Mouse (Mus musculus) liver, embryonic 14.5 days (tissue): ENCODE results near the gene BC067074. TPM values are rescaled to one million over a fixed set of nuclear protein-coding genes. Genes with fewer than 3 reads are reported as not detected.

ENCODE experiments used
- ATAC-seq: fragments of 200-750 bp; cut with Nextera tagmentation; 2 replicates; pipeline ENCODE4 v1.8.0; 2017; ENCODE audit warnings: moderate number of reproducible peaks, mild to moderate bottlenecking, moderate library complexity; ENCODE audit not compliant: insufficient read depth
- DNase-seq, 3 experiments: peaks; one replicate each; pipeline ENCODE4 v3.0.0-alpha.2; 2012 to 2013; ENCODE audit warnings: low read depth in 3 of 3, low spot score in 3 of 3
- H3K27ac ChIP-seq: fragments of 300-500 bp; sonication (generic); 2 replicates; pipeline ENCODE4 v1.5.1; 2014; ENCODE audit warnings: moderate library complexity, mild to moderate bottlenecking, control low read depth, inconsistent platforms
- H3K27me3 ChIP-seq: fragments of 300-500 bp; sonication (generic); 2 replicates; pipeline ENCODE4 v1.6.1; 2014; ENCODE audit warnings: mild to moderate bottlenecking, low read length, moderate library complexity; ENCODE audit not compliant: control insufficient read depth, insufficient read depth
- H3K36me3 ChIP-seq: fragments of 300-500 bp; sonication (generic); replicated peaks from 2 replicates; pipeline ENCODE4 v1.6.1; 2014; ENCODE audit warnings: low read depth; ENCODE audit not compliant: control insufficient read depth, insufficient read depth
- H3K4me1 ChIP-seq, 2 experiments: fragments of 200-500 bp in 1 of 2; fragments of 300-500 bp in 1 of 2; sonication (generic) in 1 of 2; replicated peaks; 2 replicates each; pipeline ENCODE4 v1.6.1; 2012 to 2014; ENCODE audit warnings: antibody characterized with exemption in 1 of 2, inconsistent platforms in 1 of 2, low read length in 1 of 2; ENCODE audit not compliant: control insufficient read depth in 2 of 2, insufficient read depth in 2 of 2
- H3K4me2 ChIP-seq: fragments of 300-500 bp; sonication (generic); 2 replicates; pipeline ENCODE4 v1.6.1; 2014; ENCODE audit warnings: low read depth, mild to moderate bottlenecking, control low read depth, moderate library complexity
- H3K4me3 ChIP-seq, 2 experiments: fragments of 200-500 bp in 1 of 2; fragments of 300-500 bp in 1 of 2; sonication (generic) in 1 of 2; 2 replicates each; pipeline ENCODE4 v1.5.1; 2012 to 2014; ENCODE audit warnings: low read depth in 2 of 2, low read length in 2 of 2, mild to moderate bottlenecking in 2 of 2, control low read depth in 1 of 2, inconsistent platforms in 1 of 2, moderate library complexity in 1 of 2; ENCODE audit not compliant: insufficient read depth in 1 of 2
- H3K9ac ChIP-seq: fragments of 300-500 bp; sonication (generic); replicated peaks from 2 replicates; pipeline ENCODE4 v1.6.1; 2014; ENCODE audit warnings: mild to moderate bottlenecking, control low read depth, moderate library complexity
- H3K9me3 ChIP-seq: fragments of 300-500 bp; sonication (generic); 2 replicates; pipeline ENCODE4 v1.6.1; 2016; ENCODE audit warnings: low read length, mixed read lengths; ENCODE audit not compliant: control insufficient read depth
- CTCF ChIP-seq: IDR thresholded peaks from 2 replicates; pipeline ENCODE4 v1.5.1; 2016; ENCODE audit warnings: antibody characterized with exemption, low read depth, control low read depth
- EP300 ChIP-seq: IDR thresholded peaks from 2 replicates; pipeline ENCODE4 v1.6.1; 2016; ENCODE audit warnings: antibody characterized with exemption, low read depth
- WGBS: fragments of 180-500 bp; shearing (Covaris S2); extraction: QIAGEN DNeasy Blood & Tissue Kit; methylation state at CpG from one replicate; pipeline ENCODE4 v1.1.7; 2014; ENCODE audit not compliant: insufficient replicate concordance; 5-methylcytosine and 5-hydroxymethylcytosine counted together
- polyA plus RNA-seq, 2 experiments: library from polyadenylated mRNA; depleted of rRNA in 1 of 2; stranded (reverse) in 1 of 2; unstranded in 1 of 2; fragments of >200 nt; fragmentation: Nextera tagmentation in 1 of 2; extraction: Ambion mirVana in 1 of 2; gene quantifications; 2 replicates each; pipeline versions ENCODE4 v1.2.1 to v1.2.3; 2012 to 2014

Gene BC067074
- polyA plus RNA-seq, 2 experiments: 0.08 to 0.20 TPM

DNA sequence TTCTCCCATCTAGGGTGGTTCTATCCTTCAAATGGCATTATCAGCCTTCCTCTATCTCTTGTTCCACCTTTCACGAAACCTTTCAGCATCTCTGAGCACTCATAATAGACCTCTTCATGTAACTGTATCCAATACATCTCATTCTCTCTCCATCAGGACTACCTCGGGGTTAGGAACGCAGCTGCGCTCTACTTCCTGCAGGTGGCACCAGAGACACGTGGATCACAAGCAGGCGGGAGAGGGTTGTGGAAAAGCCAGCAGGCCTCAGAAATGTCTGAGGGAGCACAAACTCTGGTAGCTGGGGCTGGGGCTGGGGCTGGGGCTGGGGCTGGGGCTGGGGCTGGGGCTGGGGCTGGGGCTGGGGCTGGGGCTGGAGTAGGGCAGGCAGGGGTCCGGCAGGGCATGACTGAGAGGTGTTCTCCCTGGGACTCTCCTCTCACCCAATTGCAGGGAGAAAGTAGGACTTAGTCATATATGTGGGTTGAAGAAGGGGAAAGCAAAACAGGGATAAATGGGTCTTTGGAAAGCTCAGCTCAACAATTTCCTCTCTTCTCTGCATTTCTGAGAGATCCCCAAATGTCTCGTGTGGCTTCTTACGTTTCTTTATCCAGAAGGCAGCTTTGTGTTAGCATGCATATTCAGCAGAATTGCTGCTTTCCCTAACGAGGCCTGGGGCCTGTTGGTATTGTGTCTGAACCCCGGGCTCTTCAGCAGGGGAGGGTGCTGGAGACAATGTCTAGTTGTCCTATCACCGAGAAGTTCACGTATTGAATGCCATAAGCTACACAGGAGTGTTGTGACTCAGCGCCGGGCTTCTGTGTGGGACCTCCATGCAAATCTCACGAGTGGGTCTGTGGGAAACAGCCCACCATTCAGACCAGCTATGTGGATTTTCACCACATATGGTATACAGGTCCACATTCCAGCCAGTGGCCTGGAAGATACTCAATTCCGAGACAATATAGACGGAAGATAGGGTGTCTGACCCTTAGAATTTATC, 22.9 kb upstream of the BC067074 start:
- whole genome bisulfite sequencing: 50% methylated on average over 18 of the region's 18 CpGs

DNA sequence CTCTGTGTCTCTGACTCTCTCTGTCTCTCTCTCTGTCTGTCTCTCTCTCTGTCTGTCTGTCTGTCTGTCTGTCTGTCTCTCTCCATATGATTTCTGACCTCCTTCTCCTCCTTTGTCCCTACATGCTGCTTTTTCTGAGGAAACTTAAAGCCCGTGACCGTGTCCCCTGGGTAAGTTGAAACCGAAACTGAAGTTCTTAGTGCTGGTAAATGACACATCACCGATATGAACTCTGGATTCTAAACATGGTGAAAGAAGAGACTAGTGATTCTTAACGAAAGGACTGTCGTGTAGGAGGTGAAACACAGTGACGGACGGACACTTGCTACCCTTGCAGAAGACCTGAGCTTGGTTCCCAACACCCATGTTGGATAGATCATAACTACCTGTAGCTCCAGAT, 21.8 kb upstream of the BC067074 start:
- no peak overlapping the region for H3K27ac ChIP-seq
- H3K4me3 ChIP-seq: no peak overlapping the region
- 71% methylated on average over 8 of the region's 8 CpGs for WGBS
- H3K27me3 ChIP-seq: no peaks in the 10 kb centered on the region
- ATAC-seq (no peak), DNase-seq (no peak)
- no peak overlapping the region for H3K9ac ChIP-seq
- H3K36me3 ChIP-seq: no peaks in the 10 kb centered on the region
- no peaks in the 10 kb centered on the region for H3K4me1 ChIP-seq
- no peaks in the 10 kb centered on the region for H3K9me3 ChIP-seq
- H3K4me2 ChIP-seq: no peak overlapping the region
- TF ChIP-seq EP300 (no peak), CTCF (no peak)

More for the DNA sequence above, 22.9 kb upstream of the BC067074 start:
- Histone ChIP-seq H3K9ac (no peak overlapping the region), H3K4me2 (no peak overlapping the region), H3K9me3 (no peaks in the 10 kb centered on the region), H3K27me3 (no peaks in the 10 kb centered on the region), H3K4me1 (no peaks in the 10 kb centered on the region), H3K4me3 (no peak overlapping the region), H3K27ac (no peak overlapping the region), H3K36me3 (no peaks in the 10 kb centered on the region)
- TF ChIP-seq CTCF: peak; percentile 86
- TF ChIP-seq EP300: no peak
- DNase-seq (peak; percentile 17 to 36 (median 33)), ATAC-seq (no peak)

DNA sequence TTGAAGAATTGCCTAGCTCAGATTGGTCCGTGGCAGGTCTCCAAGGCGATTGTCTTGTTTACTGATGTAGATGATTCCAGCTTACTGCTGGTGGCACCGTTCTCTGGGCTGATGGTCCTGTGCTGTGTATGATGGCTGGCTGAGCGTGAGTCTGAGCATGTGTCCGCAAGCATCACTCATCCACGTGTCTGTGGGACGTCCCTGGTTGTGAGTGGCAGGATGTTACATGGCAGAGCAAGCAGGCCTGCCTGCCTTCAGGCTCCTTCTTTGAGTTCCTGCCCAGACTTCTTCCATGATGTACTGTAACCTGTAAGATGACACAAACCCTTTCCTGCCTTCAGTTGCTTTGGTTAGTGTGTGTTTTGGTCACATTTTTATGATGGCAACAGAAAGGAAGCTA, 5.8 kb upstream of the BC067074 start:
- H3K9ac ChIP-seq: no peak overlapping the region
- H3K27ac ChIP-seq: no peak overlapping the region
- no peaks in the 10 kb centered on the region for H3K4me1 ChIP-seq
- H3K4me2 ChIP-seq: no peak overlapping the region
- DNase-seq: no peak
- H3K9me3 ChIP-seq: no peaks in the 10 kb centered on the region
- no peak for TF ChIP-seq EP300
- no peak for TF ChIP-seq CTCF
- WGBS: 61% methylated on average over 7 of the region's 7 CpGs
- ATAC-seq: no peak
- H3K27me3 ChIP-seq: peaks cover 2% of the 10 kb centered on the region
- H3K36me3 ChIP-seq: no peaks in the 10 kb centered on the region
- H3K4me3 ChIP-seq: no peak overlapping the region

DNA sequence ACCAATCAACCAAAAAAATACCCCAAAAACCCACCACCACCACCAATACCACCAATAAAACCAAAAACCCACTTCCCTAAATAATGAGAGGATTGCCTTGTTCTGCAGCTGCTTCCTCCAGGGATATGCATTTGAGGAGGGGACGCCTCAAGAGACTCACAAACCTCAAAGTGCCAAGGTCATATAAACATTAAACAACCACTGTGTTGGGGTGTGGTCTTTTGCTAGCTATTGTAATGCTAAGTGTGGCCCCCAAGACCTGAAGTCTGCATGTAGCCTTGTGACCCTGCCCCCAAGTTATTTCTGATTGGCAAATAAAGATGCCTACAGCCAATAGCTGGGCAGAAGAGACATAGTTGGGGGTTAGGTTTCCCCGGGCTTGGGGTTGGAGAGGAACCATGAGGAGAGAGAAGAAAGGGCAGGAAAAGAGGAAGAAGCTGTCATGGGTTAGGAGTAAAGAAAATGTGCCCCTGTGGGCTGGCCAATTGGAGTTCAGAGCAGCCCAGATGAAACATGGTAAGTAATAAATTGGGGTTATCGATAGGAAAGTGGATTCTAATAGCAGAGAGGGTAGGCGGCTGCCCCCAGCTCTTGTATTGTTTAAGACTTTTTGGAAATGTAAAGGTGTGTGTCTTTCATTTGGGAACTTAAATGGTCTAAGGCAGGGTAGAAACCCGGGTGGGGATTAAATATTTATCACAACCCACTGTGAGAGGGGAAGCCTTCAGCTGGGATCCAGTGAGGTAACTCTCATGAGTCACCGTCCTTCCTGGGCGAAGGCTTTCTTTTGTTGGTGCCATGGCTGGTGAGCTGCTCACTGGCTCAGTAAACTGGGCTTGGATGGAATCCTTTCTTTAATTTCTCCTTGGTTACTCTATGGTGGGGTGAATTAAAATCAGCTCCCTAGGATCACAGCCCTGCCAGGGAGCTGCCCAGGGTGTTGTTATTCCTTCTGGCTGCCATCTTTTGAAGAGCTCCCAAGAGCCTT, 4.5 kb upstream of the BC067074 start:
- Histone ChIP-seq H3K27me3 (peaks cover 15% of the 10 kb centered on the region), H3K4me2 (no peak overlapping the region), H3K27ac (no peak overlapping the region), H3K4me3 (no peak overlapping the region), H3K4me1 (no peaks in the 10 kb centered on the region), H3K36me3 (no peaks in the 10 kb centered on the region), H3K9me3 (no peaks in the 10 kb centered on the region), H3K9ac (no peak overlapping the region)
- ATAC-seq (no peak), DNase-seq (no peak)
- TF ChIP-seq CTCF: no peak
- TF ChIP-seq EP300: no peak
- WGBS: 63% methylated on average over 7 of the region's 7 CpGs

DNA sequence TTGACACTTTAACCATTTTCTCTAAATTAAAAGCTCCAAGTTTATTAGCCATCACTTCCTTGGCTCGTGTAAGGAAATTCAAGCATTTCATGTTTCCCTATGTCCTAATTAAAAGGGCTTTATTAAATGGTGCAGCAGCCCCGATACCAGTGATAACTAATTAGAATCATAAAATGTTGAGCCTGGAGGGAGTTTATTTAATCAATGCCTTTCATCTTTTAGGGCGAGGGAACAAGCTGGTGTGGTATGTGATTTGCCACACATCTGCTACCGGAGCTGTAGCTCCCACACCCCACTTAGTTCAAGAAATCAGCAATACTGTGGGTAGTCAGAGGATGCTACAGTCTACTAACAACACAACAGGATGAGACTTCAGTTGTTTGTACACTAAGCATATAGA, 3.2 kb upstream of the BC067074 start:
- peaks cover 23% of the 10 kb centered on the region for H3K27me3 ChIP-seq
- no peak for TF ChIP-seq EP300
- TF ChIP-seq CTCF: no peak
- no peak overlapping the region for H3K9ac ChIP-seq
- no peak overlapping the region for H3K4me3 ChIP-seq
- no peaks in the 10 kb centered on the region for H3K9me3 ChIP-seq
- WGBS: 54% methylated on average over 4 of the region's 4 CpGs
- H3K36me3 ChIP-seq: no peaks in the 10 kb centered on the region
- ATAC-seq (no peak), DNase-seq (no peak)
- no peak overlapping the region for H3K4me2 ChIP-seq
- no peaks in the 10 kb centered on the region for H3K4me1 ChIP-seq
- H3K27ac ChIP-seq: no peak overlapping the region
